Mouse (Mus musculus) cortical plate, adult 2 months (tissue): ENCODE results near the gene Hoxa11. TPM values are rescaled to one million over a fixed set of nuclear protein-coding genes. Genes with fewer than 3 reads are reported as not detected.

Experiments used
- H3K27ac ChIP-seq: fragments of 200-500 bp; 2 replicates; pipeline ENCODE4 v1.5.1; 2012; ENCODE audit warnings: low read length, control low read depth, inconsistent platforms; ENCODE audit not compliant: insufficient read depth
- H3K4me1 ChIP-seq: fragments of 200-500 bp; 2 replicates; pipeline ENCODE4 v1.6.1; 2011; ENCODE audit warnings: low read length; ENCODE audit not compliant: control insufficient read depth, insufficient read depth
- H3K4me3 ChIP-seq: fragments of 200-500 bp; 2 replicates; pipeline ENCODE4 v1.5.1; 2011; ENCODE audit warnings: mild to moderate bottlenecking, low read length, control low read depth; ENCODE audit not compliant: insufficient read depth
- CTCF ChIP-seq: fragments of 200-500 bp; IDR thresholded peaks from 2 replicates; pipeline ENCODE4 v1.5.1; 2011; ENCODE audit warnings: mild to moderate bottlenecking, control low read depth, low read length; ENCODE audit not compliant: insufficient read depth; ENCODE audit errors: extremely low read depth
- POLR2A ChIP-seq: fragments of 200-500 bp; IDR thresholded peaks from 2 replicates; pipeline ENCODE4 v1.6.1; 2011; ENCODE audit warnings: mild to moderate bottlenecking, low read length, control low read depth; ENCODE audit not compliant: insufficient read depth; ENCODE audit errors: extremely low read depth
- polyA plus RNA-seq: library from polyadenylated mRNA; depleted of rRNA; stranded (reverse); fragments of >200 nt; gene quantifications from 2 replicates; pipeline ENCODE4 v1.2.3, GENCODE M21; 2012

Hoxa11 gene
- polyA plus RNA-seq, 1 experiment = not detected

DNA sequence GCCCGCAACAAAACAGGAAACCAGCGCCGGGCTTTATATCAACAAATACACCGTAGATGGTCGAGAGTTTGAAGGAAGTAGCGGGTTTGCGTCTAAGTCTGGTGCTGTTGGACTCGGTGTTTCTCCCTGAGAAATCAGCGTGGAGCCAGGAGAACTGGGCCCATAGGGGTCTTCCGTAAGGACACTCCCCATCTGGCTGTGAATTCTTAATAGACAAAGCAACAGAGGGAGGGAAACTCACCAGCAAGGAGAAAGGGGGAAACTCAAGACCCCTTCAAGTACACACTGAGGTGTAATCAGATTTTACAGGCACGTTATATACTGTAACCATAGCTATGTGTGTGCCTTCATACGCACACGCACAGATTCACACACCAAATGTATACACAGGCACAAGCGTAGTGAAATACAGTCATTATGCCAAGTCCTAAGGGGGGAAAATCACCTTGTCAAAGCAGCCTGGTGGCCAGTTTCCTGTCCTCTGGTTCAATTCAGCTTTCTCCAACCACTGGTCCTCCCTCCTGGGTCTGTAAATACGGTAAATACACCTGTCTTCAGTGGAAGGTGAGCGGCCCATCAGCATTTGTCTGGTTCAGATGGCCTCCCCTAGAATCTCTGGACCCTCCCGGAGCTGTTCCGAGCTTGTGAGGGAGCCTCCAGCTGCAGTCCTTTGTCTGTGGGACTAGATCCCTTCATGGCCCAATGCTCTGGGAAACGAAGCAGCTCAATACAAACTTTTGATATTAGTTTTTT, 20.5 kb upstream of the Hoxa11 start:
- Histone ChIP-seq H3K27ac (no peak overlapping the region), H3K4me3 (no peak overlapping the region), H3K4me1 (no peaks in the 10 kb centered on the region)
- TF ChIP-seq POLR2A (no peak), CTCF (no peak)

DNA sequence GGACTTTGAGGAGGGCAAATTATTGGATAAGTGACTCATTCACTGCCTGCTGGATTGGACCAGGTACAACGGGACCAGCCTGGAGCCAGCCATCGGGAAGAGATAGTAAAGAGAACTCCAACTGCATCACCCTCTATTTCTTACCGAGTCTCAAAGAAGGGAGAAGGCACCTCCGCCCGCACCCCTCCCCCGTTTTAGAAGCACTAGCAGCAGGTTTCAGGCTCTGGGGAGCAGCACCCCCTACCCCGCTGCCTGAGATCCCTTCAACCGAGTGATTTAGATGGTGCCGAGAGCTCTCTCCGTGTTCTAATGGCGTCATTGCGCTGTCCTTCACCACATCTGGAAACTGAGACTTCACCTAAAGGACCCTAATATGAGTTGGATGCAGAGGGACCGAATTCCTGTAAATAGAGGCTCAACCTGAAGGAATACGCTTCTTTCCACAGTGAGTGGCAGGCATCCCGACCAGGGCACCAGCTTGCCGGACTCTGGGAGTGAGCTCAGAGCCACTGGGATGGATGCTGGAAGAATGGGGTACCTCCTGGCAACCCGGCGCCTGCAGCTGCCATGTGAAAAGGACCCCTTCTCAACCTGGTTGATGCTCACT, 19.8 kb upstream of the Hoxa11 start:
- Histone ChIP-seq H3K4me1 (no peaks in the 10 kb centered on the region), H3K27ac (no peak overlapping the region), H3K4me3 (no peak overlapping the region)
- TF ChIP-seq POLR2A (no peak), CTCF (no peak)

DNA sequence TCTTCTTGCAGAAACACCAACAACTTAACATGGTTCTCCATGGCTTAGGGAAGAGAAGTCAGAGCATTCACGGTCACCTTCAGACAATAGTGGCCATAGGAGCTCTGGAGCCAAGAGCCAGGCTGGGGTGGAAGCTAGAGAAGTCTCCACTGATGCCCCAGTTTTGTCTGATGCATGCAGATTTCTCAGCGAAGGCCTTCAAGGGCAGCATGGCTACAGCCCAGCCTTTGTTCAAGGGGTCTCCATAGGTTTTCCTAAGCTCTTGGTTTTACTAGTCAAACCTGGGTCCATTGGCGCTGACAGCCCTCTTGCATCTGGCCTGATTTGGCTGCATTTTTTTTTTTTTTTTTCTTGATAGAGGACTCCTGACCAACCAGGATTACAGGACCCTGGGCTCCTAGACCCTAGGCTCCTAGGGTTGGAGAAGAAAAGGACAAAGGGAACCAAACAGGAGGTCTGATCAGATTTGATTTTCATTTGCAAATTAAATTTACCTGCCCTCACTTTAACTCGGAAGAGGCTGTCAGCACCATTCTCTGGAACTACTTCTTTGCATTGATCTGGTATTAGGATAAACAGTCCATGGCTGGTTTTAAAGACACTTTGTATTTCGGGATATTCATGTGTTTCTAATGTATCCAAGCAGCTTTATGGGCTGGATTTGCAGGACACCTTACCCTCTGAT, 18.6 kb upstream of the Hoxa11 start:
- Histone ChIP-seq H3K27ac (no peak overlapping the region), H3K4me1 (no peaks in the 10 kb centered on the region), H3K4me3 (no peak overlapping the region)
- no peak for TF ChIP-seq POLR2A
- no peak for TF ChIP-seq CTCF

DNA sequence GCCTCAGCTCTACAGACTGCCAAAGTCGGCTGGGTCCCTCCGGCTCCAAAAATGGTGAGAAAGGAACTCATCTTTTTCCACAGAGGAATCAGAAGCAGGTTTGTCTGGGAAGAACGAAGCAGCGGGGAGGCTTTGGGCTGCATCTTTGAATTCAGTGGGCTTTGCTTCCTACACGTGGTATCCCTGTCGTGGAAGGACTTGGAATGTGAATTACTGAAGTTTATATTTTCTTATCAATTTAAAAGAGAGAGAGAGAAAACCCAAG, 17.6 kb upstream of the Hoxa11 start:
- no peak overlapping the region for H3K4me3 ChIP-seq
- TF ChIP-seq CTCF = no peak
- TF ChIP-seq POLR2A = no peak
- H3K4me1 ChIP-seq = no peaks in the 10 kb centered on the region
- no peak overlapping the region for H3K27ac ChIP-seq

- H3K4me3 ChIP-seq = no peak overlapping the region
- TF ChIP-seq CTCF = no peak
- TF ChIP-seq POLR2A = no peak
Observed at GRCm38 (mm10) chr6:52262463-52263320, 17.1 kb upstream of the Hoxa11 start.

DNA sequence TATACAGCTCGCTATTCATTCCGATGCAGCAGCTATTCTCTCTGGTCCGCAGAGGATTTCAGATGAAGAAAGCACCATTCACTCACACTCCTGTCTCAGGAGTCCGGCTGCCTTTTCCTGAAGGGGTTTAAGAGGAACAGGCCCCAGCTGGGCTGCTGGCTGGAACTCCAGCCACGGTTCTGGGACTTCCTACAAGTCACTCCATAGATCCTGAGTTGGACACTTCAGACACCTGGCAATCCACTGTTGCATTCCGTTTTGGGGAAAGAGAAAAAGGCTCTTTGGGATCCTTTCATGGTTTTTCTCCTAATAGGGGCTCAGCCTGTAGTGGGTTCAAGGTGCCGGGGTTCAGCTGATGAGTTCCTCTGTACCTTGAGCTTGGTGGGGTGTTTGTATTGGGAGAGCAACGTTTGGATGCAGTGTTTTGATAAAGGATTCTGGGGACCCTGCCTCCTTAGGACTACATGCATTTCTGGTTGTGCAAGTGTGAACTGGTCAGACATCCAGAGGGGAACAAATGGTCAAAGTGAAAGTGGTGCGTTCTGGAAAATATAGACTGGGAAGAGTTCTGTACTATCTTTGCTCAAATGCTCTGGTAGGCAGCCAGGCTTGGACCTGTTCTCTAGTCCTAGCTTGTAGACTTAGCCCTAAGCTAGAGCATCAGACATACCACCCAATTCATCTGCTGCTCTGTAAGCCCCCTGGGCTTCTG, 16.3 kb upstream of the Hoxa11 start:
- H3K4me1 ChIP-seq = no peaks in the 10 kb centered on the region
- no peak overlapping the region for H3K27ac ChIP-seq
- TF ChIP-seq CTCF (no peak), POLR2A (no peak)
- no peak overlapping the region for H3K4me3 ChIP-seq

More at GRCm38 (mm10) chr6:52262463-52263320, 17.1 kb upstream of the Hoxa11 start:
- Histone ChIP-seq H3K4me1 (no peaks in the 10 kb centered on the region), H3K27ac (no peak overlapping the region)

- no peaks in the 10 kb centered on the region for H3K4me1 ChIP-seq
- no peak within 1 kb of the TSS for H3K4me3 ChIP-seq
Observed at GRCm38 (mm10) chr6:52260654-52261575, 15.3 kb upstream of the Hoxa11 start, which contains the start of gene Hoxa13. Gene Hoxa13, minus strand, starts transcription at chr6:52260880.

GRCm38 (mm10) chr6:52259811-52260261, 14.2 kb upstream of the Hoxa11 start:
- no peak for TF ChIP-seq POLR2A
- TF ChIP-seq CTCF = no peak
- Histone ChIP-seq H3K4me3 (no peak overlapping the region), H3K27ac (no peak overlapping the region), H3K4me1 (no peaks in the 10 kb centered on the region)

More at GRCm38 (mm10) chr6:52260654-52261575, 15.3 kb upstream of the Hoxa11 start, which contains the start of gene Hoxa13:
- no peak within 1 kb of the TSS for H3K27ac ChIP-seq
- no peak for TF ChIP-seq POLR2A
- no peak for TF ChIP-seq CTCF
